8 mouse cellular contexts compared by ENCODE assay signal in the genomic region with DNA sequence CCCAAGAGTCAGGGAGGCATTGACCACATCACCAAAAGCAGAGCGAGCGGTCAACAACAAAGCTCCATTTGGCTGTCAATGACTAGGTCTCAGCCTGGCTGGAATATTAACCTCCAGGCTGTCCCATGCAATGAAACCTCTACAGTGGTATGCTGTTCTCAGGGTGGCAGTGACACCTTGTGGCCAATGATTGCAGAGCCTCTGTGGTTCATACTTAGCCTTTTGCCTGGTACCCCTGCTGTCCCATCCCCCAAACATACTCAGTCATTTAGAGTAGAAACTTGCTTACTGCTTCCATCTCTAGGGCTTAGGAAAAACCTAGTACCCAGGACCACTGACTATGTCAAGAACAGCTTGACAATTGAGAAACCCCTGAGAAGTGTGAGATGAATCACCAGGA. TPM values are rescaled to one million over a fixed set of nuclear protein-coding genes. Genes with fewer than 3 reads are reported as not detected.
DNase-seq lines count a peak whose midpoint lies in the region; ATAC-seq and TF ChIP-seq lines count a peak whose summit lies in the region.

No protein-coding gene starts in this region.

- no peaks in the 10 kb centered on the region for H3K27me3 ChIP-seq in Patski
- no peaks in the 10 kb centered on the region for H3K27me3 ChIP-seq in hindbrain, embryonic 13.5 days

- no peak overlapping the region for H3K4me2 ChIP-seq in hindbrain, embryonic 13.5 days

- no peak overlapping the region for H3K9ac ChIP-seq in hindbrain, embryonic 13.5 days

- CTCF ChIA-PET in Patski (lab: Charles Lee) = interaction anchor here (0.7 to 4.8 kb wide), 26 partner anchors 9 to 271 kb away, joined by 3 to 36 read pairs (median 4); a partner anchor contains a TSS

- ATAC-seq in Patski = peak; percentile 19
- peak; percentile 73; the same call in 1 of the 2 replicates for ATAC-seq in hindbrain, embryonic 13.5 days (ENCODE audit: low FRiP score)
- ATAC-seq in megakaryocyte progenitor cell, adult 5-6 weeks (replicated peaks; ENCODE audit: poor library complexity) = peak; percentile 89

- H3K36me3 ChIP-seq in hindbrain, embryonic 13.5 days = peaks cover 19% of the 10 kb centered on the region

- H3K27ac ChIP-seq in hindbrain, embryonic 13.5 days = no peak overlapping the region

- no peaks in the 10 kb centered on the region for H3K9me3 ChIP-seq in hindbrain, embryonic 13.5 days

- peak; percentile 95 for TF ChIP-seq CTCF in Patski (IDR thresholded peaks at IDR 0.05)

- in situ Hi-C loops in Patski (cut with MboI; ENCODE audit: low pct_unique_long_range_greater_than_20kb) = loop anchor here (5.0 to 25.0 kb wide), 4 partner anchors 36 to 331 kb away; no protein-coding TSS in a partner anchor

- POLR2A ChIA-PET in Patski (lab: Charles Lee) = interaction anchor here (0.9 to 2.0 kb wide), 2 partner anchors 37 to 40 kb away, joined by 4 to 5 read pairs; a partner anchor contains a TSS

- H3K4me3 ChIP-seq in hindbrain, embryonic 13.5 days = no peak overlapping the region

- peak; percentile 38 for DNase-seq in Patski (ENCODE audit: low read depth, low spot score)
- DNase-seq in cerebellum, adult 18-20 months = peak; percentile 88 to 90
- DNase-seq in frontal cortex, adult 2 months (ENCODE audit: extremely low spot score in 1 of 2, low spot score in 1 of 2) = peak; percentile 49 to 85
- DNase-seq in layer of hippocampus, postnatal 10 days (ENCODE audit: low spot score in 2 of 2) = peak; percentile 83 to 87
- DNase-seq in right cerebral cortex, postnatal 25 days = peak; percentile 65
- DNase-seq in T-cell, adult 2 months (ENCODE audit: low spot score) = no peak

- WGBS in hindbrain, embryonic 13.5 days = 62% methylated on average over 2 of the region's 2 CpGs

- H3K4me1 ChIP-seq in hindbrain, embryonic 13.5 days (replicated peaks) = peaks cover 14% of the 10 kb centered on the region

RNA-seq across cellular contexts. Expression of a gene that starts 15.9 kb away (rescaled TPM):
- polyA plus RNA-seq in Patski (2021) = 0.08 TPM
- 19.8 and 25.9 TPM in 2 replicates for polyA plus RNA-seq in frontal cortex, adult 2 months (2012; rRNA removed)
- 9.1 and 11.8 TPM in 2 replicates for polyA plus RNA-seq in hindbrain, embryonic 13.5 days (2015; fragmentation: Nextera tagmentation; extraction: Ambion mirVana)
- total RNA-seq in layer of hippocampus, postnatal 10 days (2021) = 10 to 100 TPM; 20.5 to 22.3 TPM
- not detected in 2 replicates for total RNA-seq in megakaryocyte progenitor cell, adult 5-6 weeks (2015)
- not detected in 2 replicates for total RNA-seq in megakaryocyte progenitor cell, adult 5-6 weeks (2017)

RNA-seq across cellular contexts. Expression of a gene that starts 40.8 kb away (rescaled TPM):
- polyA plus RNA-seq in Patski (2021) = not detected
- polyA plus RNA-seq in frontal cortex, adult 2 months (2012; rRNA removed) = not detected in 2 replicates
- polyA plus RNA-seq in hindbrain, embryonic 13.5 days (2015; fragmentation: Nextera tagmentation; extraction: Ambion mirVana) = not detected in 2 replicates
- total RNA-seq in layer of hippocampus, postnatal 10 days (2021) = not detected
- total RNA-seq in megakaryocyte progenitor cell, adult 5-6 weeks (2015) = not detected in 2 replicates
- not detected in 2 replicates for total RNA-seq in megakaryocyte progenitor cell, adult 5-6 weeks (2017)

Comparison
In these comparisons a context has a peak if more than half of its experiments do, and no peak if none do; other contexts are left out.
1. ATAC-seq: peak in every context shown above with its lines; median percentile 89 in megakaryocyte progenitor cell, adult 5-6 weeks; 73 in hindbrain, embryonic 13.5 days; 19 in Patski.